Mouse (Mus musculus) midbrain, embryonic 16.5 days (tissue): ENCODE results near the gene Cdc42se2. TPM values are rescaled to one million over a fixed set of nuclear protein-coding genes. Genes with fewer than 3 reads are reported as not detected.

ENCODE experiments used
- ATAC-seq: fragments of 200-750 bp; cut with Nextera tagmentation; 2 replicates; pipeline ENCODE4 v1.8.0; 2017; ENCODE audit warnings: moderate TSS enrichment
- H3K27ac ChIP-seq: fragments of 300-500 bp; sonication (generic); 2 replicates; pipeline ENCODE4 v1.5.1; 2014; ENCODE audit warnings: mild to moderate bottlenecking, low read length, mixed read lengths
- H3K27me3 ChIP-seq: fragments of 300-500 bp; sonication (generic); 2 replicates; pipeline ENCODE4 v1.6.1; 2014; ENCODE audit warnings: low read depth, low read length, mixed read lengths; ENCODE audit not compliant: control insufficient read depth, insufficient read depth
- H3K36me3 ChIP-seq: fragments of 300-500 bp; sonication (generic); 2 replicates; pipeline ENCODE4 v1.6.1; 2014; ENCODE audit warnings: mild to moderate bottlenecking, low read length, moderate library complexity, mixed read lengths; ENCODE audit not compliant: control insufficient read depth, insufficient read depth
- H3K4me1 ChIP-seq: fragments of 300-500 bp; sonication (generic); 2 replicates; pipeline ENCODE4 v1.6.1; 2014; ENCODE audit warnings: mild to moderate bottlenecking, low read length, mixed read lengths; ENCODE audit not compliant: control insufficient read depth, insufficient read depth
- H3K4me2 ChIP-seq: fragments of 300-500 bp; sonication (generic); 2 replicates; pipeline ENCODE4 v1.6.1; 2014; ENCODE audit warnings: mild to moderate bottlenecking, low read length, mixed read lengths
- H3K4me3 ChIP-seq: fragments of 300-500 bp; sonication (generic); 2 replicates; pipeline ENCODE4 v1.5.1; 2014; ENCODE audit warnings: low read depth, mild to moderate bottlenecking, low read length, moderate library complexity, mixed read lengths
- H3K9ac ChIP-seq: fragments of 300-500 bp; sonication (generic); 2 replicates; pipeline ENCODE4 v1.6.1; 2014; ENCODE audit warnings: low read depth, low read length, mixed read lengths
- H3K9me3 ChIP-seq: fragments of 300-500 bp; sonication (generic); replicated peaks from 2 replicates; pipeline ENCODE4 v1.6.1; 2014; ENCODE audit warnings: mild to moderate bottlenecking, low read length, mixed read lengths; ENCODE audit not compliant: control insufficient read depth, poor library complexity, severe bottlenecking
- WGBS: fragments of 180-500 bp; shearing (Covaris S2); extraction: QIAGEN DNeasy Blood & Tissue Kit; methylation state at CpG from one replicate; pipeline ENCODE4 v1.1.7; 2014; 5-methylcytosine and 5-hydroxymethylcytosine counted together
- polyA plus RNA-seq: library from polyadenylated mRNA; unstranded; fragments of >200 nt; fragmentation: Nextera tagmentation; extraction: Ambion mirVana; gene quantifications from 2 replicates; pipeline ENCODE4 v1.2.1, GENCODE M21; 2015

Cdc42se2 gene
- polyA plus RNA-seq, 1 experiment from 2014 or later: 144 TPM

- H3K9ac ChIP-seq: no peak overlapping the region
- peaks cover 9% of the 10 kb centered on the region; the same call in 1 of the 2 replicates for H3K36me3 ChIP-seq
- no peak for ATAC-seq
- peaks cover under 1% of the 10 kb centered on the region; the same call in 1 of the 2 replicates for H3K4me1 ChIP-seq
- no peaks in the 10 kb centered on the region for H3K9me3 ChIP-seq
- H3K27me3 ChIP-seq: no peaks in the 10 kb centered on the region
- no peak overlapping the region for H3K4me2 ChIP-seq
- no peak overlapping the region for H3K27ac ChIP-seq
- 89% methylated on average over 2 of the region's 2 CpGs for WGBS
- H3K4me3 ChIP-seq: no peak overlapping the region
These were observed 74.6 kb downstream of the Cdc42se2 start for GRCm38 (mm10) chr11:54712849-54713248.

DNA sequence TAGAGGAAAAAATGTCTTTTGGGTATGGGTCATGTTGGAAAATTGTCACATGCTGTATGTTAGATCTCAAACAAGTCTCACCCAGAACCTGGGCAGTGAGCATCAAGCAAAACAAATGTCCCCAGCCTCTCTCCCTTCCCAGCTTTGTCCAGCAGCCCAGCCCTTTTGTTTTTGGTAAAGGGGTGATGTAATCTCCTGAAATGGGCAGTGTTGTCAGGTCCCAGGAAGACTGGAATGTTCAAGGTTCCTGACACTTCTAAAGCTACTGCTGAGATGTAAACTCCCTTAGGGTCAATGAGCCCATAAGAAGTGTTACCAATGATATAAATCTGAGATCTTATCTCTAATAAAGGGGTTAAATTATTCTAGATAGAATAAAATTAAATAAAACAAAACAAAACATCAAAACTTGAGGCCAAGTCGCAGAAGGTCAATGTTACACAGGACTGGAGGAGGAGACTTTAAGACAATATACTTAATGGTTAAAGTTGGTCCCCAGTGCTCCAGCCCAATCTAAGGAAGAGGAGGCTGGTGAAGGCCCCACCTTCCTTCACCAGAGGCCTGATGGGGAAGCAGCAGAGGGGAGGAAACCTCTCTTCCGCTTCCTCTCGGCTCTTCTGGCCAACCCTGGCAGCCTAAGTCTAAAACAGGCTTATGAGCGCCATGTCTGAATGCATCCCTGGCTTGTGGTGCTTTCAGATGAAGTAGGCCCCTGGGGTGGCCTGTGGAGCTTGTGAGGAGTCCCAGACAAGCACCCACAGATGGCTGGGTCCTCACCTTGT is 76.8 kb downstream of the Cdc42se2 start:
- H3K36me3 ChIP-seq: peaks cover 2% of the 10 kb centered on the region; the same call in 1 of the 2 replicates
- no peak overlapping the region for H3K27ac ChIP-seq
- no peak overlapping the region for H3K4me3 ChIP-seq
- no peak overlapping the region for H3K4me2 ChIP-seq
- H3K4me1 ChIP-seq: no peaks in the 10 kb centered on the region
- H3K27me3 ChIP-seq: no peaks in the 10 kb centered on the region
- H3K9ac ChIP-seq: no peak overlapping the region
- no peaks in the 10 kb centered on the region for H3K9me3 ChIP-seq
- WGBS: 92% methylated on average over 4 of the region's 4 CpGs
- ATAC-seq: no peak

- H3K4me2 ChIP-seq: no peak overlapping the region
These were observed 77.8 kb downstream of the Cdc42se2 start for GRCm38 (mm10) chr11:54709645-54710044.

GRCm38 (mm10) chr11:54708153-54708552 is 79.3 kb downstream of the Cdc42se2 start:
- no peak for ATAC-seq
- H3K4me3 ChIP-seq: no peak overlapping the region
- no peaks in the 10 kb centered on the region for H3K9me3 ChIP-seq
- WGBS: 96% methylated on average over 2 of the region's 2 CpGs
- H3K36me3 ChIP-seq: no peaks in the 10 kb centered on the region
- no peaks in the 10 kb centered on the region for H3K4me1 ChIP-seq
- H3K27me3 ChIP-seq: no peaks in the 10 kb centered on the region
- H3K27ac ChIP-seq: no peak overlapping the region
- no peak overlapping the region for H3K9ac ChIP-seq
- no peak overlapping the region for H3K4me2 ChIP-seq

More at GRCm38 (mm10) chr11:54709645-54710044, 77.8 kb downstream of the Cdc42se2 start:
- Histone ChIP-seq H3K9ac (no peak overlapping the region), H3K27me3 (no peaks in the 10 kb centered on the region), H3K4me1 (no peaks in the 10 kb centered on the region), H3K36me3 (no peaks in the 10 kb centered on the region), H3K4me3 (no peak overlapping the region), H3K27ac (no peak overlapping the region), H3K9me3 (no peaks in the 10 kb centered on the region)
- no peak for ATAC-seq
- WGBS: 67% methylated on average over 2 of the region's 2 CpGs

- Histone ChIP-seq H3K27ac (no peak overlapping the region), H3K36me3 (no peaks in the 10 kb centered on the region), H3K4me1 (no peaks in the 10 kb centered on the region), H3K27me3 (no peaks in the 10 kb centered on the region), H3K9me3 (no peaks in the 10 kb centered on the region), H3K4me2 (no peak overlapping the region), H3K4me3 (no peak overlapping the region), H3K9ac (no peak overlapping the region)
- WGBS: 28% methylated on average over 4 of the region's 4 CpGs
- peak; percentile 51; the same call in 1 of the 2 replicates for ATAC-seq
These were observed 84.2 kb downstream of the Cdc42se2 start for GRCm38 (mm10) chr11:54703306-54703705.

DNA sequence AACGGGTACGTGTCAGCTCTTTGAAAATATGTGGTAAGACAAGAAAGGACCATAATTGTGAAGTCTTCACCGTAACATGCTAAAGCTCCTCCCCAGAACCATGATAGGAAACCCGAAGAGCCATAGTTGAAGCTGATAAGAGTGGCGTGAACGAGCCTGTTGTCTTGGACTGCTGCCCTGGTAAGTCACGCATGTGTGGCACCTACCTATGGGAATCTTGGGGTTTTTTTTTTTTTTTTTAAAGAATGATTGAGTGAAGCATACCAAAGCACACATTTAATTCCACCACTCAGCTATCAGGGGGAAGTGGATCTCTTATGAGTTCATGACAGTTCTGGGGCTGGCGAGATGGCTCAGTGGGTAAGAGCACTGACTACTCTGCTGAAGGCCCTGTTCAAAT is 85.6 kb downstream of the Cdc42se2 start:
- no peaks in the 10 kb centered on the region for H3K9me3 ChIP-seq
- H3K4me3 ChIP-seq: no peak overlapping the region
- H3K27me3 ChIP-seq: no peaks in the 10 kb centered on the region
- H3K36me3 ChIP-seq: 0 out of 2 replicates have a peak, but pooled peaks cover 6% of the 10 kb centered on the region
- WGBS: 97% methylated on average over 8 of the region's 8 CpGs
- no peak overlapping the region for H3K27ac ChIP-seq
- H3K9ac ChIP-seq: no peak overlapping the region
- H3K4me1 ChIP-seq: no peaks in the 10 kb centered on the region
- no peak overlapping the region for H3K4me2 ChIP-seq
- ATAC-seq: no peak

DNA sequence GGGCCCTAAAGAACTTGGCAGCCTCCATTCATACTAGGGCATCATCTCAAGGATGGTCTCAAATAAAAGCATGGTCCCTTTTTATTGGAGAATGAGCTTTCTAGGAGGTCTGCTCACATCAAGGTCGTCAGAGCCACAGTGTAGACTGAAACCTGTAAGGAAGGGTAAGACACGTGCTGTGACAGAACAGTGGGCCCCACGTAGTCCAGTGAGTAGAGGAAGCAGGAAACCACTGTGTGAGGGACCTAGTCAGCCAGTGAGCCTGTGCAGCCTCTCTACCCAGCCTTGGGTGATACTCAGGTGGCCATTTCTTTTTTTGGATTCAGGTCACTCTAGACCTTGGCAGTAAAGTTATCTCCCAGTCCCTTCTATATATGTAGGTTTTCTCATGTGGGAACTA is 87.5 kb downstream of the Cdc42se2 start:
- no peaks in the 10 kb centered on the region for H3K27me3 ChIP-seq
- no peak overlapping the region for H3K27ac ChIP-seq
- H3K4me3 ChIP-seq: no peak overlapping the region
- ATAC-seq: no peak
- H3K4me2 ChIP-seq: no peak overlapping the region
- H3K9me3 ChIP-seq: no peaks in the 10 kb centered on the region
- no peak overlapping the region for H3K9ac ChIP-seq
- H3K36me3 ChIP-seq: peaks cover 13% of the 10 kb centered on the region; the same call in 1 of the 2 replicates
- WGBS: 78% methylated on average over 3 of the region's 3 CpGs
- no peaks in the 10 kb centered on the region for H3K4me1 ChIP-seq

GRCm38 (mm10) chr11:54698636-54699035 is 88.8 kb downstream of the Cdc42se2 start:
- Histone ChIP-seq H3K27me3 (no peaks in the 10 kb centered on the region), H3K27ac (no peak overlapping the region), H3K36me3 (peaks cover 19% of the 10 kb centered on the region), H3K9me3 (no peaks in the 10 kb centered on the region), H3K4me2 (no peak overlapping the region), H3K4me3 (no peak overlapping the region), H3K9ac (no peak overlapping the region), H3K4me1 (no peaks in the 10 kb centered on the region)
- no peak for ATAC-seq
- WGBS: 95% methylated on average over 7 of the region's 7 CpGs

- Histone ChIP-seq H3K9me3 (no peaks in the 10 kb centered on the region), H3K4me1 (no peaks in the 10 kb centered on the region), H3K36me3 (peaks cover 23% of the 10 kb centered on the region), H3K4me2 (no peak overlapping the region), H3K27me3 (no peaks in the 10 kb centered on the region), H3K9ac (no peak overlapping the region), H3K27ac (no peak overlapping the region), H3K4me3 (no peak overlapping the region)
- no peak for ATAC-seq
- WGBS: 80% methylated on average over 5 of the region's 5 CpGs
These were observed 89.9 kb downstream of the Cdc42se2 start for GRCm38 (mm10) chr11:54697611-54698010.
